Comparison of ENCODE assay signal across 9 mouse cellular contexts in genomic region chr1:104986222-104986973, GRCm38 (mm10).
DNase-seq lines count a peak whose midpoint lies in the region; ATAC-seq and TF ChIP-seq lines count a peak whose summit lies in the region.
"Had no signal": no experiment of that assay in that cellular context is flagged by ENCODE, and none has a peak within 500 bp of the region (broad histone marks: within the 10 kb centered on the region; RNA-seq: fewer than 3 reads in every experiment).

No protein-coding gene starts in this region.

- H3K27ac ChIP-seq in kidney, adult 2 months (ENCODE audit: insufficient read depth, low read depth, low read length), result no peak overlapping the region
- H3K27ac ChIP-seq: lung, embryonic 15.5 days had no signal

- no peaks in the 10 kb centered on the region for H3K4me1 ChIP-seq in kidney, adult 2 months (ENCODE audit: control insufficient read depth, insufficient read depth, low read length)
- H3K4me1 ChIP-seq: lung, embryonic 15.5 days had no signal

- DNase-seq in kidney, adult 2 months, result peak; percentile 64
- DNase-seq in kidney, adult 18-20 months, result no peak
- peak; percentile 64 for DNase-seq in CD4-positive, CD25-positive, alpha-beta regulatory T cell, adult 2 months (ENCODE audit: low read depth, low spot score)
- peak; percentile 8 for DNase-seq in c-Kit-negative CD71-positive TER-119-positive erythroid progenitor cells, embryonic 14.5 days (ENCODE audit: low read depth, low spot score)
- DNase-seq in lung, postnatal 14 days, result peak; percentile 48
- no peak for DNase-seq in T-cell, adult 2 months (ENCODE audit: low spot score)
- no peak for DNase-seq in gastrocnemius, adult 8-10 months (ENCODE audit: low spot score in 2 of 2)

- no peaks in the 10 kb centered on the region for H3K36me3 ChIP-seq in kidney, adult 2 months (ENCODE audit: control insufficient read depth, insufficient read depth, low read length)
- H3K36me3 ChIP-seq: lung, embryonic 15.5 days had no signal

- TF ChIP-seq POLR2A in kidney, adult 2 months (IDR thresholded peaks at IDR 0.05; ENCODE audit: low read depth, low read length), result no peak

- no peak overlapping the region for H3K4me3 ChIP-seq in kidney, adult 2 months (ENCODE audit: insufficient read depth, low read depth, low read length)
- H3K4me3 ChIP-seq: lung, embryonic 15.5 days had no signal

- WGBS in kidney, adult 2 months, result 22% methylated on average over 5 of the region's 5 CpGs

- peak; percentile 78 to 80 for ATAC-seq in hematopoietic stem cell, adult 5-6 weeks (replicated peaks in 1 of 2; ENCODE audit: insufficient read depth in 1 of 2, low FRiP score in 2 of 2, low TSS enrichment in 1 of 2, low read depth in 1 of 2, poor library complexity in 2 of 2, severe bottlenecking in 2 of 2)

- H3K27me3 ChIP-seq in kidney, adult 2 months (replicated peaks; ENCODE audit: control insufficient read depth, insufficient read depth, low read length), result no peaks in the 10 kb centered on the region
- H3K27me3 ChIP-seq: lung, embryonic 15.5 days had no signal

- TF ChIP-seq CTCF in kidney, adult 2 months (conservative IDR thresholded peaks at IDR 0.05; ENCODE audit: insufficient read depth, insufficient read length, low read depth, low read length), result 0 out of 2 replicates have a peak, but pooled peaks have one; percentile 17

Comparison
In these comparisons a context has a peak if more than half of its experiments do, and no peak if none do; other contexts are left out.
1. DNase-seq: peak in kidney, adult 2 months (single experiment), CD4-positive, CD25-positive, alpha-beta regulatory T cell, adult 2 months (single experiment), c-Kit-negative CD71-positive TER-119-positive erythroid progenitor cells, embryonic 14.5 days (single experiment) and lung, postnatal 14 days (single experiment); none in kidney, adult 18-20 months (single experiment), T-cell, adult 2 months (single experiment) and gastrocnemius, adult 8-10 months (0 of 2).